Mouse (Mus musculus) bone marrow, adult 2 months (tissue): ENCODE data around the gene Fbxw11.

Experiments
- CTCF ChIP-seq: fragments of 200-500 bp; IDR thresholded peaks from 2 replicates; pipeline ENCODE4 v1.5.1; 2011; ENCODE audit warnings: low read length, control low read depth; ENCODE audit not compliant: control insufficient read depth, insufficient read depth
- POLR2A ChIP-seq: fragments of 200-500 bp; IDR thresholded peaks from 2 replicates; pipeline ENCODE4 v1.6.1; 2011; ENCODE audit warnings: low read depth, mild to moderate bottlenecking, control low read depth, low read length, borderline replicate concordance; ENCODE audit not compliant: control insufficient read depth

GRCm38 (mm10) chr11:32714230-32714629 lies 71.7 kb downstream of the Fbxw11 start:
- TF ChIP-seq CTCF, result peak; percentile 26; the same call in 1 of the 2 replicates
- TF ChIP-seq POLR2A, result no peak
